7 mouse cellular contexts compared by ENCODE assay signal in the genomic region with DNA sequence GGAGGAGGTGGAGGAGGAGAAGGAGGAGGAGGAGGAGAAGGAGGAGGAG. TPM values are rescaled to one million over a fixed set of nuclear protein-coding genes. Genes with fewer than 3 reads are reported as not detected.
DNase-seq lines count a peak whose midpoint lies in the region; ATAC-seq and TF ChIP-seq lines count a peak whose summit lies in the region.
"Not testable (repeated sequence)": the region's sequence is repeated elsewhere in the genome, so short reads cannot be mapped to it uniquely, and the experiment has no call there.

A gene (minus strand): TSS at position 39 of the 49 bp plus-strand sequence.

- H3K4me2 ChIP-seq in forebrain, postnatal 0 days (ENCODE audit: low read depth): peak within 1 kb of the TSS; percentile 73
- peak within 1 kb of the TSS; percentile 83 for H3K4me2 ChIP-seq in heart, embryonic 14.5 days (ENCODE audit: low read length)
- peak within 1 kb of the TSS; percentile 71 for H3K4me2 ChIP-seq in intestine, embryonic 14.5 days (ENCODE audit: low read length)
- peak within 1 kb of the TSS; percentile 85 for H3K4me2 ChIP-seq in liver, embryonic 15.5 days
- H3K4me2 ChIP-seq in midbrain, postnatal 0 days (ENCODE audit: low read depth, low read length, poor library complexity, severe bottlenecking): peak within 1 kb of the TSS; percentile 69

- intact Hi-C loops in left cerebral cortex, adult 2 months (cut with DNase I): loop anchor here (2.0 to 5.0 kb wide), 5 partner anchors 217 to 1025 kb away; no protein-coding TSS in a partner anchor

- not testable (repeated sequence) for H3K4me1 ChIP-seq in cerebellum, adult 2 months (ENCODE audit: control insufficient read depth, insufficient read depth, low read length); forebrain, postnatal 0 days (ENCODE audit: insufficient read depth); intestine, embryonic 14.5 days (replicated peaks; ENCODE audit: control insufficient read depth, insufficient read depth, low read length); midbrain, postnatal 0 days (ENCODE audit: insufficient read depth, low read length)
- peaks cover 0 to 14% of the 10 kb centered on the region in 2 experiments; a peak in 2 of 4 replicates for H3K4me1 ChIP-seq in heart, embryonic 14.5 days (ENCODE audit: control insufficient read depth in 2 of 2, insufficient read depth in 2 of 2, low read length in 2 of 2)
- H3K4me1 ChIP-seq in liver, embryonic 15.5 days (replicated peaks): peaks cover 15% of the 10 kb centered on the region

- H3K9me3 ChIP-seq in forebrain, postnatal 0 days (ENCODE audit: low read length); heart, embryonic 14.5 days (ENCODE audit: control insufficient read depth, low read length); intestine, embryonic 14.5 days (ENCODE audit: control insufficient read depth, low read length); liver, embryonic 15.5 days (replicated peaks); midbrain, postnatal 0 days (ENCODE audit: low read length): not testable (repeated sequence)

- TF ChIP-seq CTCF in cerebellum, adult 2 months (IDR thresholded peaks at IDR 0.05; ENCODE audit: borderline replicate concordance, insufficient read depth, low read depth, low read length); forebrain, postnatal 0 days (IDR thresholded peaks at IDR 0.05; ENCODE audit: low read depth); left cerebral cortex, adult 2 months (IDR thresholded peaks at IDR 0.05); midbrain, postnatal 0 days (IDR thresholded peaks at IDR 0.05): not testable (repeated sequence)

- H3K9ac ChIP-seq in forebrain, postnatal 0 days: peak within 1 kb of the TSS; percentile 99
- peak within 1 kb of the TSS; percentile 88 for H3K9ac ChIP-seq in heart, embryonic 14.5 days (ENCODE audit: low read length)
- H3K9ac ChIP-seq in intestine, embryonic 14.5 days (ENCODE audit: low read length): peak within 1 kb of the TSS; percentile 94
- H3K9ac ChIP-seq in liver, embryonic 15.5 days: peak within 1 kb of the TSS; percentile 50
- peak within 1 kb of the TSS; percentile 97 for H3K9ac ChIP-seq in midbrain, postnatal 0 days (replicated peaks; ENCODE audit: low read length, poor library complexity, severe bottlenecking)

- H3K36me3 ChIP-seq in forebrain, postnatal 0 days (ENCODE audit: insufficient read depth); heart, embryonic 14.5 days (ENCODE audit: control insufficient read depth, insufficient read depth, low read length); intestine, embryonic 14.5 days (ENCODE audit: control insufficient read depth, insufficient read depth, low read length); liver, embryonic 15.5 days (replicated peaks); midbrain, postnatal 0 days (ENCODE audit: insufficient read depth, low read length): not testable (repeated sequence)

- TF ChIP-seq POLR2A in cerebellum, adult 2 months (IDR thresholded peaks at IDR 0.05; ENCODE audit: borderline replicate concordance, insufficient read depth, low read length): not testable (repeated sequence)

- not testable (repeated sequence) for ATAC-seq in forebrain, postnatal 0 days; heart, embryonic 14.5 days (ENCODE audit: insufficient number of reproducible peaks, insufficient read depth, low FRiP score, low read depth); intestine, embryonic 14.5 days (replicated peaks; ENCODE audit: low FRiP score, low TSS enrichment, low read depth); liver, embryonic 15.5 days (ENCODE audit: insufficient read depth); midbrain, postnatal 0 days (ENCODE audit: low FRiP score)

- not testable (repeated sequence) for DNase-seq in cerebellum, adult 2 months; forebrain, postnatal 0 days; intestine, embryonic 14.5 days (ENCODE audit: low spot score); left cerebral cortex, adult 2 months (ENCODE audit: extremely low spot score in 1 of 2, low spot score in 2 of 2); midbrain, postnatal 0 days (ENCODE audit: low spot score)

- H3K27ac ChIP-seq in cerebellum, adult 2 months (ENCODE audit: insufficient read depth, low read length): peak within 1 kb of the TSS; percentile 95
- H3K27ac ChIP-seq in forebrain, postnatal 0 days (ENCODE audit: low read depth, low read length): peak within 1 kb of the TSS; percentile 97
- peak within 1 kb of the TSS; percentile 89 to 97 for H3K27ac ChIP-seq in heart, embryonic 14.5 days (replicated peaks in 1 of 2; ENCODE audit: control insufficient read depth in 1 of 2, insufficient read depth in 1 of 2, low read depth in 2 of 2, low read length in 2 of 2)
- peak within 1 kb of the TSS; percentile 99 for H3K27ac ChIP-seq in intestine, embryonic 14.5 days (ENCODE audit: low read depth)
- peak within 1 kb of the TSS; percentile 96 for H3K27ac ChIP-seq in left cerebral cortex, adult 2 months
- peak within 1 kb of the TSS; percentile 66 for H3K27ac ChIP-seq in liver, embryonic 15.5 days (replicated peaks)
- peak within 1 kb of the TSS; percentile 98 for H3K27ac ChIP-seq in midbrain, postnatal 0 days (ENCODE audit: low read depth, low read length)

- H3K27me3 ChIP-seq in cerebellum, adult 2 months (ENCODE audit: control insufficient read depth, insufficient read depth, low read length); forebrain, postnatal 0 days (ENCODE audit: insufficient read depth, low read length); heart, embryonic 14.5 days (ENCODE audit: control insufficient read depth, insufficient read depth, low read length); intestine, embryonic 14.5 days (replicated peaks; ENCODE audit: control insufficient read depth, insufficient read depth, low read length); midbrain, postnatal 0 days (ENCODE audit: insufficient read depth, low read length): not testable (repeated sequence)
- peaks cover 12% of the 10 kb centered on the region for H3K27me3 ChIP-seq in liver, embryonic 15.5 days

- peak within 1 kb of the TSS; percentile 74 for H3K4me3 ChIP-seq in cerebellum, adult 2 months (replicated peaks; ENCODE audit: insufficient read depth, low read depth, low read length)
- H3K4me3 ChIP-seq in forebrain, postnatal 0 days (ENCODE audit: low read depth, low read length): peak within 1 kb of the TSS; percentile 77
- H3K4me3 ChIP-seq in heart, embryonic 14.5 days (ENCODE audit: control insufficient read depth in 1 of 2, insufficient read depth in 1 of 2, low read depth in 1 of 2, low read length in 2 of 2): peak within 1 kb of the TSS; percentile 68 to 76
- H3K4me3 ChIP-seq in intestine, embryonic 14.5 days (ENCODE audit: low read depth, low read length): peak within 1 kb of the TSS; percentile 96
- H3K4me3 ChIP-seq in left cerebral cortex, adult 2 months: peak within 1 kb of the TSS; percentile 90
- H3K4me3 ChIP-seq in liver, embryonic 15.5 days (replicated peaks): peak within 1 kb of the TSS; percentile 65
- H3K4me3 ChIP-seq in midbrain, postnatal 0 days (ENCODE audit: low read depth, low read length): peak within 1 kb of the TSS; percentile 71

RNA-seq across cellular contexts. Expression of the gene that starts here (rescaled TPM):
- polyA plus RNA-seq in cerebellum, adult 2 months (2012; rRNA removed): 34.9 and 38.1 TPM in 2 replicates
- total RNA-seq in forebrain, postnatal 0 days (2014; rRNA removed): 79.2 and 95.9 TPM in 2 replicates
- polyA plus RNA-seq in forebrain, postnatal 0 days (2015; fragmentation: Nextera tagmentation; extraction: Ambion mirVana): 52.6 and 60.5 TPM in 2 replicates
- 27.3 and 30.7 TPM in 2 replicates for polyA plus RNA-seq in heart, embryonic 14.5 days (2014; fragmentation: Nextera tagmentation; extraction: Ambion mirVana)
- polyA plus RNA-seq in intestine, embryonic 14.5 days (2014; fragmentation: Nextera tagmentation; extraction: Ambion mirVana): 37.3 and 42.3 TPM in 2 replicates
- total RNA-seq in left cerebral cortex, adult 2 months (2021): 100 to 1,000 TPM; 140 to 143 TPM
- polyA plus RNA-seq in liver, embryonic 15.5 days (2015; fragmentation: Nextera tagmentation; extraction: Ambion mirVana): 2.0 and 2.6 TPM in 2 replicates
- 83.4 and 104 TPM in 2 replicates for total RNA-seq in midbrain, postnatal 0 days (2014; rRNA removed)
- 50.6 and 57.6 TPM in 2 replicates for polyA plus RNA-seq in midbrain, postnatal 0 days (2015; fragmentation: Nextera tagmentation; extraction: Ambion mirVana)
